ENCODE assay signal across 8 mouse cellular contexts in genomic region chr11:109473171-109474085, GRCm38 (mm10). TPM values are rescaled to one million over a fixed set of nuclear protein-coding genes. Genes with fewer than 3 reads are reported as not detected.
DNase-seq lines count a peak whose midpoint lies in the region; ATAC-seq lines count a peak whose summit lies in the region.

Gene Arsg (plus strand): TSS chr11:109473374.
Gene Slc16a6 (minus strand): TSS chr11:109473598.

- no peak within 1 kb of the TSS; the same call in 1 of the 2 replicates for H3K27ac ChIP-seq in brown adipose tissue, adult 24 weeks (replicated peaks; ENCODE audit: low read depth, low read length)
- peak within 1 kb of the TSS; percentile 83 to 87 for H3K27ac ChIP-seq in heart, embryonic 14.5 days (replicated peaks in 1 of 2; ENCODE audit: control insufficient read depth in 1 of 2, insufficient read depth in 1 of 2, low read depth in 2 of 2, low read length in 2 of 2)
- H3K27ac ChIP-seq in liver, embryonic 13.5 days: peak within 1 kb of the TSS; percentile 97
- peak within 1 kb of the TSS; percentile 74 for H3K27ac ChIP-seq in stomach, embryonic 14.5 days (ENCODE audit: low read length)

- H3K27me3 ChIP-seq in heart, embryonic 14.5 days (ENCODE audit: control insufficient read depth, insufficient read depth, low read length): no peaks in the 10 kb centered on the region
- H3K27me3 ChIP-seq in liver, embryonic 13.5 days: no peaks in the 10 kb centered on the region
- H3K27me3 ChIP-seq in stomach, embryonic 14.5 days (ENCODE audit: control insufficient read depth, insufficient read depth, low read length): no peaks in the 10 kb centered on the region

- ATAC-seq in CD4-positive, CD25-positive, alpha-beta regulatory T cell, adult 4 months: peak; percentile 74
- ATAC-seq in erythroid progenitor cell, adult 5-6 weeks (replicated peaks; ENCODE audit: low FRiP score, poor library complexity, severe bottlenecking): peak; percentile 75
- ATAC-seq in heart, embryonic 14.5 days (ENCODE audit: insufficient number of reproducible peaks, insufficient read depth, low FRiP score, low read depth): peak; percentile 85
- ATAC-seq in liver, embryonic 13.5 days (ENCODE audit: low read depth): peak; percentile 88
- ATAC-seq in stomach, embryonic 14.5 days (ENCODE audit: insufficient number of reproducible peaks, insufficient read depth, low FRiP score, low read depth): peak; percentile 87

- H3K9ac ChIP-seq in heart, embryonic 14.5 days (ENCODE audit: low read length): peak within 1 kb of the TSS; percentile 83
- H3K9ac ChIP-seq in liver, embryonic 13.5 days: peak within 1 kb of the TSS; percentile 98
- H3K9ac ChIP-seq in stomach, embryonic 14.5 days (replicated peaks; ENCODE audit: low read depth, low read length): peak within 1 kb of the TSS; percentile 71

- no peaks in the 10 kb centered on the region for H3K4me1 ChIP-seq in brown adipose tissue, adult 24 weeks (ENCODE audit: control insufficient read depth, insufficient read depth, insufficient read length, low read length)
- peaks cover 9 to 16% of the 10 kb centered on the region in 2 experiments; a peak in 3 of 4 replicates for H3K4me1 ChIP-seq in heart, embryonic 14.5 days (ENCODE audit: control insufficient read depth in 2 of 2, insufficient read depth in 2 of 2, low read length in 2 of 2)
- H3K4me1 ChIP-seq in liver, embryonic 13.5 days (replicated peaks): peaks cover 77% of the 10 kb centered on the region
- 0 out of 2 replicates have a peak, but pooled peaks cover 3% of the 10 kb centered on the region for H3K4me1 ChIP-seq in stomach, embryonic 14.5 days (ENCODE audit: control insufficient read depth, insufficient read depth, low read length)

- no peaks in the 10 kb centered on the region for H3K9me3 ChIP-seq in heart, embryonic 14.5 days (ENCODE audit: control insufficient read depth, low read length)
- H3K9me3 ChIP-seq in liver, embryonic 13.5 days (replicated peaks): no peaks in the 10 kb centered on the region
- H3K9me3 ChIP-seq in stomach, embryonic 14.5 days (ENCODE audit: control insufficient read depth, low read depth, low read length): no peaks in the 10 kb centered on the region

- H3K4me3 ChIP-seq in brown adipose tissue, adult 24 weeks (ENCODE audit: insufficient read depth, low read depth, low read length): peak within 1 kb of the TSS; percentile 79
- peak within 1 kb of the TSS; percentile 73 to 97 for H3K4me3 ChIP-seq in heart, embryonic 14.5 days (ENCODE audit: control insufficient read depth in 1 of 2, insufficient read depth in 1 of 2, low read depth in 1 of 2, low read length in 2 of 2)
- H3K4me3 ChIP-seq in liver, embryonic 13.5 days (replicated peaks): peak within 1 kb of the TSS; percentile 86
- peak within 1 kb of the TSS; percentile 80 for H3K4me3 ChIP-seq in stomach, embryonic 14.5 days (ENCODE audit: low read depth, low read length)

- H3K4me2 ChIP-seq in heart, embryonic 14.5 days (ENCODE audit: low read length): peak within 1 kb of the TSS; percentile 94
- peak within 1 kb of the TSS; percentile 96 for H3K4me2 ChIP-seq in liver, embryonic 13.5 days
- H3K4me2 ChIP-seq in stomach, embryonic 14.5 days (replicated peaks; ENCODE audit: low read depth, low read length): peak within 1 kb of the TSS; percentile 94

- H3K36me3 ChIP-seq in heart, embryonic 14.5 days (ENCODE audit: control insufficient read depth, insufficient read depth, low read length): no peaks in the 10 kb centered on the region
- peaks cover 11% of the 10 kb centered on the region for H3K36me3 ChIP-seq in liver, embryonic 13.5 days
- H3K36me3 ChIP-seq in stomach, embryonic 14.5 days (ENCODE audit: control insufficient read depth, insufficient read depth, low read length): no peaks in the 10 kb centered on the region

- peak; percentile 84 for DNase-seq in kidney, postnatal 14 days
- DNase-seq in liver, embryonic 13.5 days: peak; percentile 85
- peak; percentile 83 to 93 for DNase-seq in natural killer cell, adult 2 months (ENCODE audit: low spot score in 2 of 2)

- under 1% methylated on average over 81 of the region's 111 CpGs for WGBS in heart, embryonic 14.5 days
- WGBS in liver, embryonic 13.5 days (ENCODE audit: insufficient replicate concordance): under 1% methylated on average over 111 of the region's 111 CpGs
- WGBS in stomach, embryonic 14.5 days: under 1% methylated on average over 111 of the region's 111 CpGs

RNA-seq across cellular contexts. Expression of gene Arsg, which starts in this region (rescaled TPM):
- polyA plus RNA-seq in CD4-positive, CD25-positive, alpha-beta regulatory T cell, adult 4 months (2017; shearing (Covaris generic)): 1 to 10 TPM; 4.5 to 7.1 TPM
- polyA plus RNA-seq in brown adipose tissue, adult 24 weeks (2012; ENCODE audit: insufficient read depth, insufficient read length, missing spikeins): 1.2 and 3.7 TPM in 2 replicates
- total RNA-seq in erythroid progenitor cell, adult 5-6 weeks (2015; ENCODE audit: low replicate concordance): 2.9 and 5.4 TPM in 2 replicates
- total RNA-seq in erythroid progenitor cell, adult 5-6 weeks (2017; ENCODE audit: low replicate concordance): 0.91 and 3.3 TPM in 2 replicates
- 3.3 and 3.7 TPM in 2 replicates for polyA plus RNA-seq in heart, embryonic 14.5 days (2014; fragmentation: Nextera tagmentation; extraction: Ambion mirVana)
- 2.8 and 3.2 TPM in 2 replicates for polyA plus RNA-seq in liver, embryonic 13.5 days (2015; fragmentation: Nextera tagmentation; extraction: Ambion mirVana)
- polyA plus RNA-seq in stomach, embryonic 14.5 days (2014; fragmentation: Nextera tagmentation; extraction: Ambion mirVana): 3.5 TPM in 2 replicates

RNA-seq across cellular contexts. Expression of gene Slc16a6, which starts in this region (rescaled TPM):
- polyA plus RNA-seq in CD4-positive, CD25-positive, alpha-beta regulatory T cell, adult 4 months (2017; shearing (Covaris generic)): 10 to 100 TPM; 16.7 to 21.0 TPM
- 0.63 and 1.2 TPM in 2 replicates for polyA plus RNA-seq in brown adipose tissue, adult 24 weeks (2012; ENCODE audit: insufficient read depth, insufficient read length, missing spikeins)
- 94.7 and 107 TPM in 2 replicates for total RNA-seq in erythroid progenitor cell, adult 5-6 weeks (2015; ENCODE audit: low replicate concordance)
- 35.6 and 52.4 TPM in 2 replicates for total RNA-seq in erythroid progenitor cell, adult 5-6 weeks (2017; ENCODE audit: low replicate concordance)
- 7.3 TPM in 2 replicates for polyA plus RNA-seq in heart, embryonic 14.5 days (2014; fragmentation: Nextera tagmentation; extraction: Ambion mirVana)
- 47.0 and 51.9 TPM in 2 replicates for polyA plus RNA-seq in liver, embryonic 13.5 days (2015; fragmentation: Nextera tagmentation; extraction: Ambion mirVana)
- polyA plus RNA-seq in stomach, embryonic 14.5 days (2014; fragmentation: Nextera tagmentation; extraction: Ambion mirVana): 4.4 and 6.7 TPM in 2 replicates
